In the genomic region with DNA sequence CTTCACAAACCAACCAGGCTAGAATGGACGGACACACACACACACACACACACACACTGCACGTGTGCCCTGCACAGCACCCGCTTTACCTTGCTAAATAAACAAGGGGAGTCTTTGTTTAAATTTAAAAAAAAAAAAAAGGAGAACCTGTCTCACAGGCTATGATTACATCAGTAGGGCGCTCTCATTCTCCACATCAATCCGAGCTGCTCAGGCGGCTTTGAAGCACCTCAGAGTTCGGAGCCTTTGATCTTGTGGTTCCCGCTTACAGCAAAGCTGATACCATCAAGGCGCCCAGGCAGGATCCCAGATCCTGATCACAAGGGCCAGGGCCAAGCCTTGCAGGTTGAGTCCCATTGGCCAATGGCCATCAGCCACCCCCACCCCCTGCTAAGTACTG, we compare ENCODE assay signal across 9 mouse cellular contexts. TPM values are rescaled to one million over a fixed set of nuclear protein-coding genes. Genes with fewer than 3 reads are reported as not detected.
A peak's percentile ranks its signal among the peaks of the same experiment; 100 is the strongest.
DNase-seq lines count a peak whose midpoint lies in the region; ATAC-seq and TF ChIP-seq lines count a peak whose summit lies in the region.
"Had no signal": no experiment of that assay in that cellular context is flagged by ENCODE, and none has a peak within 500 bp of the region (broad histone marks: within the 10 kb centered on the region; RNA-seq: fewer than 3 reads in every experiment).

No protein-coding gene starts in this region.

- no peak overlapping the region; the same call in 1 of the 2 replicates for H3K4me2 ChIP-seq in lung, embryonic 14.5 days
- H3K4me2 ChIP-seq in kidney, postnatal 0 days (ENCODE audit: low read length): no peak overlapping the region
- H3K4me2 ChIP-seq in midbrain, embryonic 15.5 days: no peak overlapping the region

- peak; percentile 71 for ATAC-seq in lung, embryonic 14.5 days (ENCODE audit: insufficient read depth)
- peak; percentile 52 for ATAC-seq in kidney, postnatal 0 days (replicated peaks; ENCODE audit: low FRiP score, low read depth)
- ATAC-seq in midbrain, embryonic 15.5 days (replicated peaks): peak; percentile 66
- ATAC-seq in monocyte, adult 5-6 weeks (replicated peaks; ENCODE audit: insufficient number of reproducible peaks, low FRiP score, low TSS enrichment, poor library complexity, severe bottlenecking): no peak

- WGBS in lung, embryonic 14.5 days: 26% methylated on average over 9 of the region's 9 CpGs
- WGBS in lung, adult 2 months: 62% methylated on average over 9 of the region's 9 CpGs
- WGBS in kidney, postnatal 0 days: 37% methylated on average over 9 of the region's 9 CpGs
- WGBS in midbrain, embryonic 15.5 days: 25% methylated on average over 9 of the region's 9 CpGs

- H3K36me3 ChIP-seq in lung, embryonic 14.5 days (ENCODE audit: insufficient read depth): no peaks in the 10 kb centered on the region
- no peaks in the 10 kb centered on the region for H3K36me3 ChIP-seq in kidney, postnatal 0 days (ENCODE audit: insufficient read depth, low read length)
- H3K36me3 ChIP-seq in midbrain, embryonic 15.5 days (replicated peaks): no peaks in the 10 kb centered on the region

- no peak overlapping the region for H3K9ac ChIP-seq in lung, embryonic 14.5 days
- no peak overlapping the region for H3K9ac ChIP-seq in kidney, postnatal 0 days (ENCODE audit: low read depth, low read length)
- no peak overlapping the region for H3K9ac ChIP-seq in midbrain, embryonic 15.5 days

- DNase-seq in lung, embryonic 14.5 days: peak; percentile 74
- no peak for DNase-seq in lung, adult 2 months
- peak; percentile 78 for DNase-seq in brain, embryonic 14.5 days (ENCODE audit: low read depth)
- peak; percentile 52 for DNase-seq in kidney, postnatal 0 days (ENCODE audit: low spot score)
- DNase-seq in layer of hippocampus, adult 8-10 months (ENCODE audit: low spot score in 2 of 2): no peak
- DNase-seq in left cerebral cortex, adult 8-10 months (ENCODE audit: low spot score in 2 of 2): no peak

- H3K4me1 ChIP-seq in lung, embryonic 14.5 days (ENCODE audit: insufficient read depth): peaks cover 35% of the 10 kb centered on the region
- peaks cover 11% of the 10 kb centered on the region for H3K4me1 ChIP-seq in lung, adult 2 months (ENCODE audit: control insufficient read depth, insufficient read depth, low read length)
- peaks cover 43% of the 10 kb centered on the region for H3K4me1 ChIP-seq in kidney, postnatal 0 days (replicated peaks; ENCODE audit: insufficient read depth, low read length)
- H3K4me1 ChIP-seq in midbrain, embryonic 15.5 days: peaks cover 41% of the 10 kb centered on the region

- H3K9me3 ChIP-seq in lung, embryonic 14.5 days (ENCODE audit: low read depth, low read length): no peaks in the 10 kb centered on the region
- H3K9me3 ChIP-seq in kidney, postnatal 0 days (replicated peaks; ENCODE audit: low read length): no peaks in the 10 kb centered on the region
- no peaks in the 10 kb centered on the region for H3K9me3 ChIP-seq in midbrain, embryonic 15.5 days

- H3K27me3 ChIP-seq in lung, embryonic 14.5 days (ENCODE audit: insufficient read depth, low read length): no peaks in the 10 kb centered on the region
- H3K27me3 ChIP-seq in kidney, postnatal 0 days (ENCODE audit: insufficient read depth, low read length): no peaks in the 10 kb centered on the region
- H3K27me3 ChIP-seq in midbrain, embryonic 15.5 days (replicated peaks): no peaks in the 10 kb centered on the region

- H3K27ac ChIP-seq in lung, embryonic 14.5 days (ENCODE audit: low read depth): peak overlapping the region; percentile 13; the same call in 1 of the 2 replicates
- peak overlapping the region; percentile 36; the same call in 1 of the 2 replicates for H3K27ac ChIP-seq in kidney, postnatal 0 days
- H3K27ac ChIP-seq in midbrain, embryonic 15.5 days: peak overlapping the region; percentile 28; the same call in 1 of the 2 replicates
- H3K27ac ChIP-seq: macrophage had no signal

- H3K4me3 ChIP-seq in lung, embryonic 14.5 days (ENCODE audit: low read depth, low read length): no peak overlapping the region
- no peak overlapping the region for H3K4me3 ChIP-seq in lung, adult 2 months (replicated peaks; ENCODE audit: extremely low read depth, low read depth, low read length)
- H3K4me3 ChIP-seq in kidney, postnatal 0 days (replicated peaks; ENCODE audit: low read depth, low read length): no peak overlapping the region
- H3K4me3 ChIP-seq in midbrain, embryonic 15.5 days: no peak overlapping the region

- TF ChIP-seq POLR2A in lung, adult 2 months (IDR thresholded peaks at IDR 0.05; ENCODE audit: borderline replicate concordance, extremely low read depth, low read depth, low read length): no peak
- TF ChIP-seq POLR2A in brain, embryonic 14.5 days (IDR thresholded peaks at IDR 0.05; ENCODE audit: borderline replicate concordance, extremely low read depth, insufficient read depth, insufficient read length, poor library complexity, severe bottlenecking): no peak

- no peak for TF ChIP-seq CTCF in lung, embryonic 14.5 days (IDR thresholded peaks at IDR 0.05; ENCODE audit: low read depth)
- no peak for TF ChIP-seq CTCF in lung, adult 2 months (IDR thresholded peaks at IDR 0.05; ENCODE audit: insufficient read depth, low read length)
- TF ChIP-seq CTCF in brain, embryonic 14.5 days (IDR thresholded peaks at IDR 0.05; ENCODE audit: borderline replicate concordance, extremely low read depth, insufficient read depth, insufficient read length): no peak
- no peak for TF ChIP-seq CTCF in kidney, postnatal 0 days (IDR thresholded peaks at IDR 0.05; ENCODE audit: low read depth)

RNA-seq across cellular contexts. Expression of a gene that starts 33.1 kb away (rescaled TPM):
- polyA plus RNA-seq in lung, embryonic 14.5 days (2014; fragmentation: Nextera tagmentation; extraction: Ambion mirVana): 16.8 and 18.0 TPM in 2 replicates
- 10.8 and 14.4 TPM in 2 replicates for polyA plus RNA-seq in lung, adult 2 months (2012; rRNA removed)
- polyA plus RNA-seq in brain, embryonic 14.5 days (2012; rRNA removed): 3.4 and 7.5 TPM in 2 replicates
- polyA plus RNA-seq in kidney, postnatal 0 days (2015; fragmentation: Nextera tagmentation; extraction: Ambion mirVana): 13.3 and 15.7 TPM in 2 replicates
- 7.1 and 7.8 TPM in 2 replicates for polyA plus RNA-seq in midbrain, embryonic 15.5 days (2015; fragmentation: Nextera tagmentation; extraction: Ambion mirVana)
- total RNA-seq in layer of hippocampus, adult 8-10 months (2022): 10 to 100 TPM; 18.6 to 22.3 (median 20.3) TPM
- 10 to 100 TPM; 19.3 to 22.0 (median 20.4) TPM for total RNA-seq in left cerebral cortex, adult 8-10 months (2022)
- 3.1 to 7.9 TPM (median 3.1 TPM) in 3 replicates for total RNA-seq in monocyte, adult 5-6 weeks (2017)

Comparison
In these comparisons a context has a peak if more than half of its experiments do, and no peak if none do; other contexts are left out.
1. DNase-seq: peak in lung, embryonic 14.5 days (single experiment), brain, embryonic 14.5 days (single experiment) and kidney, postnatal 0 days (single experiment); none in lung, adult 2 months (single experiment), layer of hippocampus, adult 8-10 months (0 of 2) and left cerebral cortex, adult 8-10 months (0 of 2).
2. Peak in every context shown above with its lines, with median percentiles within 50 percentile points of each other: H3K27ac ChIP-seq.